Mouse (Mus musculus) megakaryocyte, embryonic 14.5 days (primary cell): ENCODE data around the gene 9330182L06Rik.

Experiments
- FLI1 ChIP-seq: IDR thresholded peaks from 2 replicates; pipeline ENCODE4 v1.6.1; 2012; ENCODE audit warnings: low read length, inconsistent platforms, mixed read lengths
- GATA1 ChIP-seq: IDR thresholded peaks from 3 replicates; pipeline ENCODE4 v1.6.1; 2012; ENCODE audit warnings: mixed read lengths, low read length, inconsistent platforms, borderline replicate concordance

- no peak for TF ChIP-seq GATA1
- TF ChIP-seq FLI1, result no peak
Measured at GRCm38 (mm10) chr5:9448931-9449330, 183.0 kb downstream of the 9330182L06Rik start.
